Mouse (Mus musculus): ENCODE measurements around the gene 4921501E09Rik. TPM values are rescaled to one million over a fixed set of nuclear protein-coding genes. Genes with fewer than 3 reads are reported as not detected.

The 4921501E09Rik gene
- total RNA-seq (2014; fragmentation: Nextera tagmentation) (not detected in 2 replicates), total RNA-seq (2017) (0.05 and 0.06 TPM in 2 replicates), polyA plus RNA-seq (2012) (not detected in 2 replicates)

- 0 out of 2 replicates have a peak, but pooled peaks cover 1% of the 10 kb centered on the region for H3K4me1 ChIP-seq (ENCODE audit: insufficient read depth, low read depth, low read length)
- no peak within 1 kb of the TSS for H3K4me3 ChIP-seq (ENCODE audit: low read depth, low read length)
- TF ChIP-seq POLR2AphosphoS5 (IDR thresholded peaks at IDR 0.05; ENCODE audit: insufficient replicate concordance, low read depth, low read length): no peak
- no peak for TF ChIP-seq CTCF (IDR thresholded peaks at IDR 0.05; ENCODE audit: low read depth, low read length)
- no peak for TF ChIP-seq GATA2 (IDR thresholded peaks at IDR 0.05; ENCODE audit: borderline replicate concordance, low read depth, low read length)
- TF ChIP-seq TAL1 (conservative IDR thresholded peaks at IDR 0.05; ENCODE audit: low read depth, low read length): no peak
- no peak for TF ChIP-seq GATA1 (IDR thresholded peaks at IDR 0.05; ENCODE audit: borderline replicate concordance, low read length)
- no peaks in the 10 kb centered on the region for H3K9me3 ChIP-seq (replicated peaks)
- no peak for ATAC-seq (ENCODE audit: extremely low read depth, insufficient number of reproducible peaks, low FRiP score, poor library complexity, severe bottlenecking)
- H3K27me3 ChIP-seq (ENCODE audit: insufficient read depth, low read length): peaks cover 14% of the 10 kb centered on the region
- no peaks in the 10 kb centered on the region for H3K36me3 ChIP-seq (replicated peaks)
- no peak for DNase-seq (ENCODE audit: low spot score)
Observed at GRCm38 (mm10) chr17:33067958-33068357, at the start of gene 4921501E09Rik. 4921501E09Rik (minus strand) TSS chr17:33068058.

GRCm38 (mm10) chr17:33097396-33097795 is 29.5 kb upstream of the 4921501E09Rik start:
- Histone ChIP-seq H3K36me3 (replicated peaks) (peaks cover 9% of the 10 kb centered on the region), H3K27me3 (ENCODE audit: insufficient read depth, low read length) (no peaks in the 10 kb centered on the region), H3K4me1 (ENCODE audit: insufficient read depth, low read depth, low read length) (peaks cover 8% of the 10 kb centered on the region), H3K4me3 (ENCODE audit: low read depth, low read length) (no peak overlapping the region), H3K9me3 (replicated peaks) (no peaks in the 10 kb centered on the region)
- DNase-seq (ENCODE audit: low spot score) (no peak), ATAC-seq (ENCODE audit: extremely low read depth, insufficient number of reproducible peaks, low FRiP score, poor library complexity, severe bottlenecking) (no peak)
- no peak for TF ChIP-seq GATA1 (IDR thresholded peaks at IDR 0.05; ENCODE audit: borderline replicate concordance, low read length)
- no peak for TF ChIP-seq GATA2 (IDR thresholded peaks at IDR 0.05; ENCODE audit: borderline replicate concordance, low read depth, low read length)

- TF ChIP-seq GATA2 (IDR thresholded peaks at IDR 0.05; ENCODE audit: borderline replicate concordance, low read depth, low read length) (no peak), POLR2AphosphoS5 (IDR thresholded peaks at IDR 0.05; ENCODE audit: insufficient replicate concordance, low read depth, low read length) (no peak), CTCF (IDR thresholded peaks at IDR 0.05; ENCODE audit: low read depth, low read length) (no peak), TAL1 (conservative IDR thresholded peaks at IDR 0.05; ENCODE audit: low read depth, low read length) (no peak), GATA1 (IDR thresholded peaks at IDR 0.05; ENCODE audit: borderline replicate concordance, low read length) (no peak)
- peak overlapping the region; percentile 86 for H3K4me3 ChIP-seq (ENCODE audit: low read depth, low read length)
- peaks cover 14% of the 10 kb centered on the region for H3K4me1 ChIP-seq (ENCODE audit: insufficient read depth, low read depth, low read length)
- ATAC-seq (ENCODE audit: extremely low read depth, insufficient number of reproducible peaks, low FRiP score, poor library complexity, severe bottlenecking) (peak; percentile 62), DNase-seq (ENCODE audit: low spot score) (peak; percentile 65)
- no peaks in the 10 kb centered on the region for H3K27me3 ChIP-seq (ENCODE audit: insufficient read depth, low read length)
- H3K9me3 ChIP-seq (replicated peaks): no peaks in the 10 kb centered on the region
- peaks cover 7% of the 10 kb centered on the region for H3K36me3 ChIP-seq (replicated peaks)
Observed at GRCm38 (mm10) chr17:33092391-33093193, 24.7 kb upstream of the 4921501E09Rik start.

- H3K27me3 ChIP-seq (ENCODE audit: insufficient read depth, low read length): no peaks in the 10 kb centered on the region
- TF ChIP-seq POLR2AphosphoS5 (IDR thresholded peaks at IDR 0.05; ENCODE audit: insufficient replicate concordance, low read depth, low read length): no peak
- no peak for TF ChIP-seq CTCF (IDR thresholded peaks at IDR 0.05; ENCODE audit: low read depth, low read length)
- no peak for TF ChIP-seq GATA1 (IDR thresholded peaks at IDR 0.05; ENCODE audit: borderline replicate concordance, low read length)
- TF ChIP-seq GATA2 (IDR thresholded peaks at IDR 0.05; ENCODE audit: borderline replicate concordance, low read depth, low read length): no peak
- no peak for TF ChIP-seq TAL1 (conservative IDR thresholded peaks at IDR 0.05; ENCODE audit: low read depth, low read length)
- no peak for ATAC-seq (ENCODE audit: extremely low read depth, insufficient number of reproducible peaks, low FRiP score, poor library complexity, severe bottlenecking)
Observed at GRCm38 (mm10) chr17:33091630-33092029, 23.8 kb upstream of the 4921501E09Rik start.

GRCm38 (mm10) chr17:33089220-33089949 is 21.5 kb upstream of the 4921501E09Rik start, which contains the start of gene Zfp563:
Zfp563 (plus strand) TSS chr17:33089310.
- ATAC-seq (ENCODE audit: extremely low read depth, insufficient number of reproducible peaks, low FRiP score, poor library complexity, severe bottlenecking): peak; percentile 58
- TF ChIP-seq POLR2AphosphoS5 (IDR thresholded peaks at IDR 0.05; ENCODE audit: insufficient replicate concordance, low read depth, low read length): no peak
- no peak for TF ChIP-seq CTCF (IDR thresholded peaks at IDR 0.05; ENCODE audit: low read depth, low read length)
- TF ChIP-seq GATA2 (IDR thresholded peaks at IDR 0.05; ENCODE audit: borderline replicate concordance, low read depth, low read length): no peak
- no peak for TF ChIP-seq TAL1 (conservative IDR thresholded peaks at IDR 0.05; ENCODE audit: low read depth, low read length)
- no peak for TF ChIP-seq GATA1 (IDR thresholded peaks at IDR 0.05; ENCODE audit: borderline replicate concordance, low read length)

More at GRCm38 (mm10) chr17:33091630-33092029, 23.8 kb upstream of the 4921501E09Rik start:
- H3K4me1 ChIP-seq (ENCODE audit: insufficient read depth, low read depth, low read length): peaks cover 14% of the 10 kb centered on the region
- no peaks in the 10 kb centered on the region for H3K9me3 ChIP-seq (replicated peaks)
- DNase-seq (ENCODE audit: low spot score): no peak
- H3K36me3 ChIP-seq (replicated peaks): peaks cover 5% of the 10 kb centered on the region
- H3K4me3 ChIP-seq (ENCODE audit: low read depth, low read length): no peak overlapping the region

GRCm38 (mm10) chr17:33063001-33063400 is 4.9 kb downstream of the 4921501E09Rik start:
- no peaks in the 10 kb centered on the region for H3K4me1 ChIP-seq (ENCODE audit: insufficient read depth, low read depth, low read length)
- TF ChIP-seq TAL1 (conservative IDR thresholded peaks at IDR 0.05; ENCODE audit: low read depth, low read length) (no peak), POLR2AphosphoS5 (IDR thresholded peaks at IDR 0.05; ENCODE audit: insufficient replicate concordance, low read depth, low read length) (no peak), GATA1 (IDR thresholded peaks at IDR 0.05; ENCODE audit: borderline replicate concordance, low read length) (no peak), CTCF (IDR thresholded peaks at IDR 0.05; ENCODE audit: low read depth, low read length) (no peak), GATA2 (IDR thresholded peaks at IDR 0.05; ENCODE audit: borderline replicate concordance, low read depth, low read length) (no peak)
- no peaks in the 10 kb centered on the region for H3K36me3 ChIP-seq (replicated peaks)
- H3K4me3 ChIP-seq (ENCODE audit: low read depth, low read length): no peak overlapping the region
- ATAC-seq (ENCODE audit: extremely low read depth, insufficient number of reproducible peaks, low FRiP score, poor library complexity, severe bottlenecking) (no peak), DNase-seq (ENCODE audit: low spot score) (no peak)
- H3K9me3 ChIP-seq (replicated peaks): no peaks in the 10 kb centered on the region
- H3K27me3 ChIP-seq (ENCODE audit: insufficient read depth, low read length): peaks cover 14% of the 10 kb centered on the region

More at GRCm38 (mm10) chr17:33089220-33089949, 21.5 kb upstream of the 4921501E09Rik start, which contains the start of gene Zfp563:
- Histone ChIP-seq H3K9me3 (replicated peaks) (no peaks in the 10 kb centered on the region), H3K4me3 (ENCODE audit: low read depth, low read length) (peak within 1 kb of the TSS; percentile 72), H3K27me3 (ENCODE audit: insufficient read depth, low read length) (no peaks in the 10 kb centered on the region), H3K36me3 (replicated peaks) (no peaks in the 10 kb centered on the region), H3K4me1 (ENCODE audit: insufficient read depth, low read depth, low read length) (peaks cover 14% of the 10 kb centered on the region)
- DNase-seq (ENCODE audit: low spot score): peak; percentile 49

All from G1E (cell line).